9 mouse cellular contexts compared by ENCODE assay signal in genomic region chr9:16501186-16501711, GRCm38 (mm10). TPM values are rescaled to one million over a fixed set of nuclear protein-coding genes. Genes with fewer than 3 reads are reported as not detected.
DNase-seq lines count a peak whose midpoint lies in the region; ATAC-seq lines count a peak whose summit lies in the region.
"Had no signal": no experiment of that assay in that cellular context is flagged by ENCODE, and none has a peak within 500 bp of the region (broad histone marks: within the 10 kb centered on the region; RNA-seq: fewer than 3 reads in every experiment).

TSS of gene Fat3 (minus strand) at chr9:16501285.

- peak; percentile 55 for DNase-seq in adrenal gland, adult 2 months
- peak; percentile 45 for DNase-seq in hindbrain, embryonic 14.5 days (ENCODE audit: low spot score)
- peak; percentile 68 for DNase-seq in limb, embryonic 11.5 days (ENCODE audit: low spot score)
- DNase-seq in urinary bladder, postnatal 25 days (ENCODE audit: low spot score): no peak

- H3K27me3 ChIP-seq in erythroblast, embryonic 14.5 days (ENCODE audit: control insufficient read depth): peaks cover 54% of the 10 kb centered on the region
- H3K27me3 ChIP-seq in forebrain, embryonic 12.5 days: peaks cover 10% of the 10 kb centered on the region; the same call in 1 of the 2 replicates
- H3K27me3 ChIP-seq in hindbrain, embryonic 14.5 days (ENCODE audit: control insufficient read depth, insufficient read depth, low read length): no peaks in the 10 kb centered on the region
- H3K27me3 ChIP-seq in limb, embryonic 11.5 days (ENCODE audit: control insufficient read depth, insufficient read depth, low read length): no peaks in the 10 kb centered on the region
- H3K27me3 ChIP-seq in neural tube, embryonic 13.5 days: no peaks in the 10 kb centered on the region

- WGBS in forebrain, embryonic 12.5 days: 0% methylated on average over 21 of the region's 21 CpGs
- under 1% methylated on average over 21 of the region's 21 CpGs for WGBS in hindbrain, embryonic 14.5 days
- 1% methylated on average over 21 of the region's 21 CpGs for WGBS in limb, embryonic 11.5 days
- WGBS in neural tube, embryonic 13.5 days: under 1% methylated on average over 21 of the region's 21 CpGs

- H3K4me2 ChIP-seq in forebrain, embryonic 12.5 days: peak within 1 kb of the TSS; percentile 81
- H3K4me2 ChIP-seq in hindbrain, embryonic 14.5 days (replicated peaks): peak within 1 kb of the TSS; percentile 74
- H3K4me2 ChIP-seq in limb, embryonic 11.5 days (ENCODE audit: low read depth, severe bottlenecking): peak within 1 kb of the TSS; percentile 87
- peak within 1 kb of the TSS; percentile 68 for H3K4me2 ChIP-seq in neural tube, embryonic 13.5 days

- peak within 1 kb of the TSS; percentile 92 for H3K27ac ChIP-seq in forebrain, embryonic 12.5 days
- H3K27ac ChIP-seq in hindbrain, embryonic 14.5 days: peak within 1 kb of the TSS; percentile 94
- peak within 1 kb of the TSS; percentile 68; the same call in 1 of the 2 replicates for H3K27ac ChIP-seq in limb, embryonic 11.5 days (replicated peaks; ENCODE audit: low read depth, low read length)
- H3K27ac ChIP-seq in neural tube, embryonic 13.5 days (replicated peaks): peak within 1 kb of the TSS; percentile 89

- H3K9ac ChIP-seq in forebrain, embryonic 12.5 days: peak within 1 kb of the TSS; percentile 77
- peak within 1 kb of the TSS; percentile 81 for H3K9ac ChIP-seq in hindbrain, embryonic 14.5 days
- H3K9ac ChIP-seq in limb, embryonic 11.5 days (ENCODE audit: low read length): peak within 1 kb of the TSS; percentile 70
- H3K9ac ChIP-seq in neural tube, embryonic 13.5 days: peak within 1 kb of the TSS; percentile 81

- no peaks in the 10 kb centered on the region for H3K9me3 ChIP-seq in erythroblast, embryonic 14.5 days (ENCODE audit: control insufficient read depth, low read length)
- no peaks in the 10 kb centered on the region for H3K9me3 ChIP-seq in forebrain, embryonic 12.5 days
- no peaks in the 10 kb centered on the region for H3K9me3 ChIP-seq in hindbrain, embryonic 14.5 days (ENCODE audit: control insufficient read depth, low read length)
- no peaks in the 10 kb centered on the region for H3K9me3 ChIP-seq in limb, embryonic 11.5 days (ENCODE audit: control insufficient read depth, low read length)
- no peaks in the 10 kb centered on the region for H3K9me3 ChIP-seq in neural tube, embryonic 13.5 days

- H3K36me3 ChIP-seq in erythroblast, embryonic 14.5 days (ENCODE audit: control insufficient read depth): no peaks in the 10 kb centered on the region
- no peaks in the 10 kb centered on the region for H3K36me3 ChIP-seq in forebrain, embryonic 12.5 days (replicated peaks)
- H3K36me3 ChIP-seq in hindbrain, embryonic 14.5 days (replicated peaks; ENCODE audit: control insufficient read depth, insufficient read depth): no peaks in the 10 kb centered on the region
- no peaks in the 10 kb centered on the region for H3K36me3 ChIP-seq in limb, embryonic 11.5 days (ENCODE audit: control insufficient read depth, insufficient read depth, low read length)
- no peaks in the 10 kb centered on the region for H3K36me3 ChIP-seq in neural tube, embryonic 13.5 days

- peak within 1 kb of the TSS; percentile 32 for H3K4me3 ChIP-seq in erythroblast, embryonic 14.5 days (replicated peaks)
- peak within 1 kb of the TSS; percentile 68 for H3K4me3 ChIP-seq in forebrain, embryonic 12.5 days (replicated peaks)
- peak within 1 kb of the TSS; percentile 66 for H3K4me3 ChIP-seq in hindbrain, embryonic 14.5 days (replicated peaks; ENCODE audit: low read length)
- H3K4me3 ChIP-seq in limb, embryonic 11.5 days (ENCODE audit: low read depth, low read length): peak within 1 kb of the TSS; percentile 60
- peak within 1 kb of the TSS; percentile 77 for H3K4me3 ChIP-seq in neural tube, embryonic 13.5 days

- H3K4me1 ChIP-seq in erythroblast, embryonic 14.5 days (ENCODE audit: control insufficient read depth): no peaks in the 10 kb centered on the region
- peaks cover 23% of the 10 kb centered on the region for H3K4me1 ChIP-seq in forebrain, embryonic 12.5 days
- H3K4me1 ChIP-seq in hindbrain, embryonic 14.5 days (replicated peaks; ENCODE audit: control insufficient read depth, insufficient read depth, low read length): peaks cover 19% of the 10 kb centered on the region
- H3K4me1 ChIP-seq in limb, embryonic 11.5 days (ENCODE audit: control insufficient read depth, insufficient read depth, low read length): peaks cover 10% of the 10 kb centered on the region; the same call in 1 of the 2 replicates
- H3K4me1 ChIP-seq in neural tube, embryonic 13.5 days (replicated peaks): peaks cover 24% of the 10 kb centered on the region

- no peak for ATAC-seq in erythroblast, adult 5-6 weeks (replicated peaks; ENCODE audit: low FRiP score, poor library complexity, severe bottlenecking)
- peak; percentile 28; the same call in 1 of the 2 replicates for ATAC-seq in forebrain, embryonic 12.5 days (ENCODE audit: low FRiP score)
- 0 out of 2 replicates have a peak, but pooled peaks have one; percentile 25 for ATAC-seq in hindbrain, embryonic 14.5 days (ENCODE audit: low FRiP score)
- peak; percentile 12; the same call in 1 of the 2 replicates for ATAC-seq in limb, embryonic 11.5 days (ENCODE audit: insufficient number of reproducible peaks, low FRiP score, low TSS enrichment, low read depth)
- peak; percentile 29 for ATAC-seq in neural tube, embryonic 13.5 days (ENCODE audit: low read depth)

RNA-seq across cellular contexts. Expression of gene Fat3, which starts in this region (rescaled TPM):
- under 0.01 and 0.03 TPM in 2 replicates for polyA plus RNA-seq in erythroblast, embryonic 14.5 days (2012)
- total RNA-seq in erythroblast, adult 5-6 weeks (2015; ENCODE audit: low replicate concordance): not detected in 2 replicates
- under 0.01 and 1.2 TPM in 2 replicates for total RNA-seq in erythroblast, adult 5-6 weeks (2017; ENCODE audit: low replicate concordance)
- total RNA-seq in adrenal gland, adult 2 months (2021): 1 to 10 TPM; 2.5 to 3.0 TPM
- 0.86 and 0.99 TPM in 2 replicates for polyA plus RNA-seq in adrenal gland, adult 2 months (2012; rRNA removed)
- 13.0 and 13.6 TPM in 2 replicates for polyA plus RNA-seq in forebrain, embryonic 12.5 days (2016; fragmentation: Nextera tagmentation; extraction: Ambion mirVana)
- polyA plus RNA-seq in hindbrain, embryonic 14.5 days (2014; fragmentation: Nextera tagmentation; extraction: Ambion mirVana): 17.5 and 18.7 TPM in 2 replicates
- 3.4 and 4.0 TPM in 2 replicates for polyA plus RNA-seq in limb, embryonic 11.5 days (2014; fragmentation: Nextera tagmentation; extraction: Ambion mirVana)
- polyA plus RNA-seq in neural tube, embryonic 13.5 days (2015; fragmentation: Nextera tagmentation; extraction: Ambion mirVana): 11.3 and 12.1 TPM in 2 replicates
- polyA plus RNA-seq: C2C12 had no signal
